Mouse (Mus musculus): ENCODE results near the gene Olfr478. TPM values are rescaled to one million over a fixed set of nuclear protein-coding genes. Genes with fewer than 3 reads are reported as not detected.
"Not testable (repeated sequence)": the region's sequence is repeated elsewhere in the genome, so short reads cannot be mapped to it uniquely, and the experiment has no call there.

Olfr478 gene
- not detected for total RNA-seq (2022)

DNA sequence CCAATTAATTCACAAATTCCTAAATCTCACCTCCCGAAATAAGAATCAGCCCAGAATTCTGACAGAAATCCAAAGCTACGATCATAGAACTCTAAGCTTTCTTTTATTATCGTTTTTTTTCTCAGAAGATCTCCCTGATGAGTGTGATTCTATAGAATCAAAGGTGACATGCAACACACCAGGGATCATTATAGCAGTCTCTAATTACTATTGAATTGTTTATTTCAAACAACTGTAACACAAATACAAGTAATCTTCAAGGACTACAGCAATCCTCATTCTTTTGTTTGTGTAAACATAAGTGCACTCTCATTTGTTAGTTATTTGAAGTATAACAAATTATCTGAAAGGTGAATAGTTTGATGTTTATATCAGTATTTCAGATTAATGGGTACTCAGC is at the start of gene Olfr478:
Gene Olfr478, minus strand, starts transcription at position 101 of the 400 bp plus-strand sequence.
- no peak for DNase-seq (ENCODE audit: low spot score in 2 of 2)

DNA sequence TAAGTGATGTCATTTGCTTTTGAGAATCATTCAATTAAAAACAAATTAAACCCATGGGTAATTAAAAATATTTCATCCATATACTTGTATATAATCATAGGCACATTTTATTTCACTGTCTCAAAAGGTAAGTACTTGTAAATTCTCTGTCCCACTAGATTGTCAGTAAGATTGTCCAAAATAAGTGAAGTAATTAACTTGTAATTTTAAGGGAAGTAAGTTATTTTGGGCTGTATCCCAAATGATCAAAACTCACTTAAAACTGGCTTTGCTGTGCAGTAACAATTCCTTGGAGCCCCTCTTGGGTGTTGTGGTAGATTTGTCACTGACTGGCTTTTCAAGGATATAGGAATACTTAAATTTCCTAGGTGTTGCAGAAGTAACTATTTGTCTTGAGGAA is 45.8 kb upstream of the Olfr478 start, which contains the start of gene Olfr481:
Gene Olfr481, plus strand, starts transcription at position 301 of the 400 bp plus-strand sequence.
- DNase-seq (ENCODE audit: low spot score in 2 of 2) = no peak

DNA sequence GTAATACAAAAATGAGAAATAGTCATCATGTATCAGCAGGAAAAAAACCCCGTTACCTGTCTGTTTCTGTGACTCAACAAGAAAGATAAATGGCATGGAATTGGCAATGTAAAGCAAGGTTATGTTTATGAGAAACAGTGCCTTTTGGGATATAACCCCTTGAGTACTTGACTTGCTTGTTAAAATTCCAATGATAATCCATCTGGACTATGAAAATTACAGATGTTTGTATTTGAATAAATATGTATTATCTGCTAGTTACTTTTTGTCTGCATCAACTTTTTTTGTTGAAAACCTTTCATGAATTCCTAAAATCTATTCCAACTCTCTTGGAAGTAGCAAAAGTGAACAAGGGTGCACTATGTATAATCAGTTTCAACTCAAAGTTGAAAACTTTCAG is 33.5 kb upstream of the Olfr478 start, which contains the start of gene Olfr480:
Gene Olfr480, minus strand, starts transcription at position 101 of the 400 bp plus-strand sequence.
- DNase-seq (ENCODE audit: low spot score in 2 of 2) = no peak

DNA sequence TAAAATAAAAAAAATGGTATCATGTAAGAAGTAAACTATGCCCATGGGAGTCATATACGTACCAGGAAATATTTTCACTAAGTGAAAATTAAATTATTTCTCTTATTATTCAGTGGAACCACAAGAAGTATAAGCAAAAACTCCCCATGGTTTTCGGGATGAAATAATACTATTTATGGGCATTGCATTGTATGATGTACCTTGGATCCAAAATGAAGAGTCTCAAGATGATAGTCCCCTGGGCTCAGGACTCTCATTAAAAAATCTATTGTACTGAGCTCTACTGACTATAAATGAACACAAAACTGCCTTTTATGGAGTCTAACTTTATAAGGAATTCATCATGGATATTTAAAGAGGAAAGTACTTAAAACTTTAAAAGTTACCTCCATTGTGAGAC is 16.6 kb upstream of the Olfr478 start, which contains the start of gene Olfr479:
Gene Olfr479, plus strand, starts transcription at position 301 of the 400 bp plus-strand sequence.
- no peak for DNase-seq (ENCODE audit: low spot score in 2 of 2)

DNA sequence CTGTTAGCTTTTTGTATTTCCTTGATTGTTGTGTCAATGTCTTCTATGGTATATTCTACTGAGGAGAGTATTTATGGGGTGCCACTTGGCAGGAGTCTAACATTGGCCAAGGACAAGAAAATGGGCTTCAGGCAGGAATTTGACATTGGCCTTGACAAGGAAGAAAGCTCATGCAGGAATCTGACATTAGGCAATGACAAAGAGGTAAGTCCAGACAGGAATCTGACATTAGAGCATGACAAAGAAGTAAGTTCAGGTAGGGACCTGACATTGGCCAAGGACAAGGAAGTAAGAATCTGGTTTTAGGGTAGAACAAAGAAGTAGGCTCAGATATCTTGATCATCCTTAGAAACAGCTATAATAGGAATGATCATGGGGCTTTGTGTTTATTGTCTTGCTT is 19.5 kb downstream of the Olfr478 start:
- not testable (repeated sequence) for DNase-seq (ENCODE audit: low spot score in 2 of 2)

DNA sequence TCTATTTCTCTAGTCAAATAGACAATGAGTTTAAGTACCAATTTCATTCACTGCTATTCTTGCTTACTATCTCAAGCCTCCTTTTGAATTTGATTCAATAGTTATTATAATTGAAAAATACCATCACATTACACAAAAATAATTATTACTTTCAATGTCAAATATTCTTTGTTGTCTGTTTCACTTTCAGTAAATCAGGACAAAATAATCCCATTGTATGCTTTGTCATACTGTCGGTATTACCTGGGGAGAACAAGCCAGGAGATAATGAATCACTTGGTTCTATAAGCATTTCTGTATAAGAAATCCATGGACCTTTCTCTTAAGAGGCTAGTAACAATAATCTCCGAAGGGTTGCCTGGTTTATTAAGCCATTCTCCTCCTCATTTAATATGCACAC is 47.4 kb downstream of the Olfr478 start, which contains the start of gene Olfr477:
Gene Olfr477, plus strand, starts transcription at position 301 of the 400 bp plus-strand sequence.
- no peak for DNase-seq (ENCODE audit: low spot score in 2 of 2)

Other genes starting within 250 kb of the Olfr478 start
- gene Ovch2, start 232.8 kb downstream of the Olfr478 start, total RNA-seq (2022) = not detected
- not detected for gene Olfr467, start 221.7 kb downstream of the Olfr478 start, total RNA-seq (2022)
- not detected for gene Olfr469, start 208.4 kb downstream of the Olfr478 start, total RNA-seq (2022)
- not detected for gene Olfr470, start 186.5 kb downstream of the Olfr478 start, total RNA-seq (2022)
- under 1 TPM in 1 of 4 experiments, not detected in 3; 0.11 TPM for gene Olfr472, start 136.1 kb downstream of the Olfr478 start, total RNA-seq (2022)
- gene Olfr473, start 103.5 kb downstream of the Olfr478 start, total RNA-seq (2022) = not detected
- gene Olfr474, start 79.3 kb downstream of the Olfr478 start, total RNA-seq (2022) = not detected
- not detected for gene Olfr476, start 69.2 kb downstream of the Olfr478 start, total RNA-seq (2022)
- gene Olfr477, start 47.3 kb downstream of the Olfr478 start, total RNA-seq (2022) = not detected
- not detected for gene Olfr479, start 16.7 kb upstream of the Olfr478 start, total RNA-seq (2022)
- not detected for gene Olfr480, start 33.4 kb upstream of the Olfr478 start, total RNA-seq (2022)
- not detected for gene Olfr481, start 45.9 kb upstream of the Olfr478 start, total RNA-seq (2022)
- 1 to 10 TPM; 1.3 to 2.1 (median 1.9) TPM for gene Olfr482, start 63.6 kb upstream of the Olfr478 start, total RNA-seq (2022)
- gene Olfr483, start 66.9 kb upstream of the Olfr478 start, total RNA-seq (2022) = not detected
- gene Olfr484, start 93.5 kb upstream of the Olfr478 start, total RNA-seq (2022) = not detected
- not detected for gene Olfr485, start 125.9 kb upstream of the Olfr478 start, total RNA-seq (2022)
- not detected for gene Olfr486, start 138.8 kb upstream of the Olfr478 start, total RNA-seq (2022)
- not detected for gene Olfr487, start 180.6 kb upstream of the Olfr478 start, total RNA-seq (2022)
- gene Olfr488, start 224.4 kb upstream of the Olfr478 start, total RNA-seq (2022) = not detected